Mouse (Mus musculus) heart, adult 2 months (tissue): ENCODE results near the gene Wdr38.

Source experiments
- CTCF ChIP-seq: fragments of 200-600 bp; IDR thresholded peaks from 2 replicates; pipeline ENCODE4 v1.8.1; 2022; ENCODE audit warnings: antibody characterized with exemption, mild to moderate bottlenecking, moderate library complexity
- POLR2A ChIP-seq: fragments of 200-500 bp; IDR thresholded peaks from 2 replicates; pipeline ENCODE4 v1.6.1; 2011; ENCODE audit warnings: mild to moderate bottlenecking, low read depth, low read length, control low read depth; ENCODE audit not compliant: insufficient read depth

DNA sequence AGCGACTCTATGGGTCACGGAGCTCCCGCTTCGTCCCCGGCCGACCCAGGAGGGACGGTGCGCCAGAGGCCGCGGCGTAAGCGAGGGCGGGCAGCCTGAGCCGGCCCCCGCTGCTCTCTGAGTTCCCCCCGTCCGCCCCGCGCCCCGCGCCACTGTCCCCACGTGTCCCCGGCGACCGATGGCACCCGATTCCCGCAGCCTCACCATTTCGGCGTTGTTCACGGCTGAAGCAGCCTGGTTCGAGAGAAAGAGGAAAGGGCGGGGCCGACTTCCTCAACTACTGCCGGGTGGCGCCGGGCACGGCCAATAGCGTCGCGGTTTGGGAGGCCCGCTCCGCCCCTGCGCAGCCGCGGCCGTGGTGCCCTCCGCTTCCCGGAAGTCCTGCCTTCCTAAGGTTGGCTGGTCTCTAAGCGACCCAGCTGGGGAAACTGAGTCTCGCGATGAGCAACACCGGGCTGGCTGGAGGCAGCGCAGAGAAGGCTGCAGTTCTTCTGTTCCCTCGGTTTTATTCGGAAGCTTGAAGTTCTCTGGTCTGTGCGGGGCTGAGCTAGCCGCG lies 7.7 kb downstream of the Wdr38 start, which contains the start of gene Arpc5l:
- TF ChIP-seq CTCF (no peak), POLR2A (peak; percentile 91)
